In the genomic region with DNA sequence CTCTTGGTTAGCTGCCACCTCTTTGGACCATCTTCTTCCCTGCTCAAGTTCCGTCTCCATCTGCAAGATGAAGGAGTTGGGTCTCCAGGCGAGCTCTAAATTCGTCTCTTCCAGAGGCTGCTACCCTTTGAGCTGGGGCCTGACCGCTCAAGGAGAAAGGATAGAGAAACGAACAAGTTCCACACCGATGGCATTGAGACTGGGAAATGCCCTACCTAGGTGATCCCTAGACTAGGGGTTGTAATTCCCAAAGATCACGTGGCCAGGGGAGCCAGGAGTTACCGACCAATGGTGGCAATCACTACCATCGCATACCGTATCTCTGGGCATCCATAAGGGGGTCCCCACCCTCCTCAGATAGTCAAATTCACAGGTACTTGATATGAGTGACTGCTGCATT, we compare ENCODE assay signal across 27 mouse cellular contexts. TPM values are rescaled to one million over a fixed set of nuclear protein-coding genes. Genes with fewer than 3 reads are reported as not detected.
"Had no signal": no experiment of that assay in that cellular context is flagged by ENCODE, and none has a peak within 500 bp of the region (broad histone marks: within the 10 kb centered on the region; RNA-seq: fewer than 3 reads in every experiment).

No protein-coding gene starts in this region.

- H3K4me1 ChIP-seq: heart, embryonic 12.5 days; hindbrain, embryonic 10.5 days; hindbrain, embryonic 12.5 days; limb, embryonic 13.5 days; limb, embryonic 15.5 days had no signal

- H3K27me3 ChIP-seq: limb, embryonic 13.5 days; limb, embryonic 15.5 days; liver, embryonic 15.5 days had no signal

- H3K9me3 ChIP-seq: heart, embryonic 12.5 days; hindbrain, embryonic 10.5 days; hindbrain, embryonic 12.5 days; limb, embryonic 13.5 days; limb, embryonic 15.5 days; liver, embryonic 13.5 days; liver, embryonic 15.5 days had no signal

- H3K9ac ChIP-seq: forebrain, postnatal 0 days; heart, embryonic 12.5 days; hindbrain, embryonic 12.5 days; hindbrain, embryonic 14.5 days; limb, embryonic 13.5 days; limb, embryonic 15.5 days; liver, embryonic 13.5 days; liver, embryonic 15.5 days had no signal

- H3K4me2 ChIP-seq: heart, embryonic 12.5 days; hindbrain, embryonic 12.5 days; hindbrain, embryonic 14.5 days; limb, embryonic 13.5 days; limb, embryonic 15.5 days; liver, embryonic 13.5 days; liver, embryonic 15.5 days had no signal

- ATAC-seq: forebrain, postnatal 0 days; hindbrain, embryonic 16.5 days; inflammation-experienced regulatory T-cells, adult 6 months had no signal

- DNase-seq: forebrain, postnatal 0 days; gastrocnemius, postnatal 14 days; gastrocnemius, postnatal 36 days; heart, adult 11 months; heart, adult 2 months; heart, postnatal 10 days; heart, postnatal 4 days; kidney, adult 18-20 months; kidney, postnatal 10 days; layer of hippocampus, adult 9-11 months; layer of hippocampus, postnatal 36 days; left cerebral cortex, postnatal 4 days; liver, embryonic 13.5 days had no signal

- H3K4me3 ChIP-seq: heart, adult 2 months; heart, embryonic 12.5 days; hindbrain, embryonic 10.5 days; hindbrain, embryonic 12.5 days; limb, embryonic 13.5 days; limb, embryonic 15.5 days; liver, embryonic 13.5 days; liver, embryonic 15.5 days had no signal

- H3K27ac ChIP-seq: heart, adult 2 months; hindbrain, embryonic 10.5 days; hindbrain, embryonic 12.5 days; hindbrain, embryonic 14.5 days; limb, embryonic 13.5 days; limb, embryonic 15.5 days had no signal

- H3K36me3 ChIP-seq: heart, embryonic 12.5 days; hindbrain, embryonic 10.5 days; hindbrain, embryonic 12.5 days; limb, embryonic 13.5 days; limb, embryonic 15.5 days; liver, embryonic 13.5 days; liver, embryonic 15.5 days had no signal

RNA-seq across cellular contexts. Expression of a gene that starts 36.1 kb away (rescaled TPM):
- polyA plus RNA-seq: forebrain, postnatal 0 days; heart, adult 2 months; heart, embryonic 14.5 days; hindbrain, embryonic 10.5 days; hindbrain, embryonic 12.5 days; hindbrain, embryonic 14.5 days; hindbrain, embryonic 16.5 days; inflammation-experienced regulatory T-cells, adult 6 months; limb, embryonic 11.5 days; limb, embryonic 13.5 days had no signal

RNA-seq across cellular contexts. Expression of a gene that starts 50.6 kb away (rescaled TPM):
- polyA plus RNA-seq: gonadal fat pad, adult 2 months; heart, adult 2 months; heart, embryonic 12.5 days; heart, embryonic 14.5 days; heart, embryonic 16.5 days; hindbrain, embryonic 10.5 days; hindbrain, embryonic 12.5 days; inflammation-experienced regulatory T-cells, adult 6 months; limb, embryonic 11.5 days; limb, embryonic 13.5 days; liver, adult 2 months; liver, embryonic 13.5 days; liver, embryonic 15.5 days had no signal
